Comparison of ENCODE assay signal across 8 mouse cellular contexts in genomic region chr10:95611331-95611721, GRCm38 (mm10). TPM values are rescaled to one million over a fixed set of nuclear protein-coding genes. Genes with fewer than 3 reads are reported as not detected.
DNase-seq lines count a peak whose midpoint lies in the region; ATAC-seq lines count a peak whose summit lies in the region.

No protein-coding gene starts in this region.

- intact Hi-C loops in gastrocnemius, postnatal 14 days (cut with DNase I; ENCODE audit: low total_unique reads) = no loop called here
- intact Hi-C loops in heart, postnatal 14 days (cut with DNase I) = loop anchor here (2.0 kb wide), 1 partner anchor 47 kb away; the partner anchor contains the start of gene Nudt4

- no peak for ATAC-seq in cerebellum, adult (ENCODE audit: insufficient number of reproducible peaks, low FRiP score, low TSS enrichment)
- ATAC-seq in megakaryocyte progenitor cell, adult 5-6 weeks (replicated peaks; ENCODE audit: poor library complexity) = no peak

- DNase-seq in gastrocnemius, adult 18-20 months (ENCODE audit: low spot score) = peak; percentile 34
- DNase-seq in gastrocnemius, postnatal 14 days = no peak
- DNase-seq in embryo, embryonic 9.5 days (ENCODE audit: extremely low spot score) = peak; percentile 45
- DNase-seq in heart, postnatal 14 days = peak; percentile 12 to 37
- DNase-seq in kidney, postnatal 4 days = peak; percentile 21 to 37
- no peak for DNase-seq in frontal cortex, postnatal 36 days (ENCODE audit: low spot score in 2 of 2)

RNA-seq across cellular contexts. Expression of gene Nudt4, which starts 47.4 kb away (rescaled TPM):
- total RNA-seq in gastrocnemius, adult 18-20 months (2021) = 100 to 1,000 TPM; 287 to 374 TPM
- 100 to 1,000 TPM; 173 to 192 TPM for total RNA-seq in gastrocnemius, postnatal 14 days (2021)
- 100 to 1,000 TPM; 270 to 280 TPM for total RNA-seq in heart, postnatal 14 days (2021)
- total RNA-seq in megakaryocyte progenitor cell, adult 5-6 weeks (2015) = 66.1 and 67.2 TPM in 2 replicates
- total RNA-seq in megakaryocyte progenitor cell, adult 5-6 weeks (2017) = 53.7 and 60.6 TPM in 2 replicates

Comparison
In these comparisons a context has a peak if more than half of its experiments do, and no peak if none do; other contexts are left out.
1. DNase-seq: peak in gastrocnemius, adult 18-20 months (single experiment), embryo, embryonic 9.5 days (single experiment), heart, postnatal 14 days (2 of 2) and kidney, postnatal 4 days (2 of 2); none in gastrocnemius, postnatal 14 days (single experiment) and frontal cortex, postnatal 36 days (0 of 2).